Mouse (Mus musculus): ENCODE data around the gene 4930412O13Rik. TPM values are rescaled to one million over a fixed set of nuclear protein-coding genes. Genes with fewer than 3 reads are reported as not detected.

4930412O13Rik gene
- total and polyA plus RNA-seq, 3 experiments = 0.28 TPM; not detected in 2

DNA sequence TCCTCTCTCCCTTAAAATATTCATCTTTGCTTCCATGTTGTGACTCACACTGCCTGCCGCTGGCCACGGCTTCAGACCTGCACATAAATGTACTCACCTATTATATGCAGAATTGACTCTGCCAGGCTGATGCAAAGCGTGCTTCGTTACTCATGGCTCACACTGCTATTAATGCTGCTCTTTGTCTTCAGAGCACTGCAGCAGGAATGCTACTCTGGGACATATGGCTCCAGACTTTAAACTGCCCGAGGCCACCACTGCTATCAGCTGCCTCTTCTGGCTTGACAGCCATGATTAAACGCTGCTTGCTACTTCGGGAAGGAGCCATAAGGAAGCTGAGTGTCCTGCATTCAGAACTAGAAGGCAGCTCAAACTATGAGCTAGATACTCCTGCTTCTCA, 45.9 kb upstream of the 4930412O13Rik start:
- no peaks in the 10 kb centered on the region for H3K4me1 ChIP-seq (ENCODE audit: control insufficient read depth in 1 of 2, insufficient read depth in 2 of 2, low read length in 2 of 2)
- DNase-seq (ENCODE audit: low read depth, low spot score) = no peak
- TF ChIP-seq NELFE (IDR thresholded peaks at IDR 0.05; ENCODE audit: low read depth, low read length) = no peak
- TF ChIP-seq SIN3A (IDR thresholded peaks at IDR 0.05; ENCODE audit: low read length) = no peak
- TF ChIP-seq JUND (IDR thresholded peaks at IDR 0.05; ENCODE audit: low read depth, low read length) = no peak
- TF ChIP-seq MYB (IDR thresholded peaks at IDR 0.05; ENCODE audit: low read depth, low read length) = no peak
- no peak for TF ChIP-seq CHD1 (IDR thresholded peaks at IDR 0.05; ENCODE audit: low read depth, low read length)
- no peak for TF ChIP-seq USF2 (IDR thresholded peaks at IDR 0.05; ENCODE audit: borderline replicate concordance in 1 of 2, insufficient read depth in 1 of 2, low read depth in 1 of 2, low read length in 2 of 2)
- no peak for TF ChIP-seq CHD2 (IDR thresholded peaks at IDR 0.05; ENCODE audit: low read length)
- TF ChIP-seq GATA1 (IDR thresholded peaks at IDR 0.05; ENCODE audit: low read depth, low read length) = no peak
- no peak for TF ChIP-seq POLR2AphosphoS5 (IDR thresholded peaks at IDR 0.05; ENCODE audit: borderline replicate concordance, low read depth, low read length)
- TF ChIP-seq ZNF384 (IDR thresholded peaks at IDR 0.05; ENCODE audit: low read depth, low read length) = no peak
- no peak for TF ChIP-seq TBP (IDR thresholded peaks at IDR 0.05; ENCODE audit: low read depth, low read length)
- TF ChIP-seq POLR2A (IDR thresholded peaks at IDR 0.05; ENCODE audit: control insufficient read depth in 1 of 2, insufficient read depth in 1 of 2, low read depth in 1 of 2, low read length in 2 of 2, poor library complexity in 1 of 2) = no peak
- TF ChIP-seq UBTF (IDR thresholded peaks at IDR 0.05; ENCODE audit: borderline replicate concordance, insufficient read depth, low read depth, low read length) = no peak
- TF ChIP-seq MYC (IDR thresholded peaks at IDR 0.05; ENCODE audit: low read depth, low read length) = no peak
- no peaks in the 10 kb centered on the region for H3K36me3 ChIP-seq (ENCODE audit: control insufficient read depth in 1 of 2, insufficient read depth in 2 of 2, low read length in 2 of 2)
- H3K27ac ChIP-seq (ENCODE audit: control insufficient read depth, low read depth, low read length) = no peak overlapping the region
- H3K9ac ChIP-seq (ENCODE audit: control insufficient read depth, low read depth, low read length, poor library complexity, severe bottlenecking) = no peak overlapping the region
- no peaks in the 10 kb centered on the region for H3K9me3 ChIP-seq (replicated peaks; ENCODE audit: insufficient read depth, low read length)
- no peaks in the 10 kb centered on the region for H3K79me2 ChIP-seq (ENCODE audit: control insufficient read depth, insufficient read depth, low read length, poor library complexity)
- H3K27me3 ChIP-seq (ENCODE audit: control insufficient read depth in 1 of 2, insufficient read depth in 2 of 2, low read length in 2 of 2) = no peaks in the 10 kb centered on the region; a peak in 1 of 4 replicates
- H3K4me3 ChIP-seq (ENCODE audit: control insufficient read depth in 1 of 2, insufficient read depth in 1 of 2, low read depth in 2 of 2, low read length in 2 of 2) = no peak overlapping the region

DNA sequence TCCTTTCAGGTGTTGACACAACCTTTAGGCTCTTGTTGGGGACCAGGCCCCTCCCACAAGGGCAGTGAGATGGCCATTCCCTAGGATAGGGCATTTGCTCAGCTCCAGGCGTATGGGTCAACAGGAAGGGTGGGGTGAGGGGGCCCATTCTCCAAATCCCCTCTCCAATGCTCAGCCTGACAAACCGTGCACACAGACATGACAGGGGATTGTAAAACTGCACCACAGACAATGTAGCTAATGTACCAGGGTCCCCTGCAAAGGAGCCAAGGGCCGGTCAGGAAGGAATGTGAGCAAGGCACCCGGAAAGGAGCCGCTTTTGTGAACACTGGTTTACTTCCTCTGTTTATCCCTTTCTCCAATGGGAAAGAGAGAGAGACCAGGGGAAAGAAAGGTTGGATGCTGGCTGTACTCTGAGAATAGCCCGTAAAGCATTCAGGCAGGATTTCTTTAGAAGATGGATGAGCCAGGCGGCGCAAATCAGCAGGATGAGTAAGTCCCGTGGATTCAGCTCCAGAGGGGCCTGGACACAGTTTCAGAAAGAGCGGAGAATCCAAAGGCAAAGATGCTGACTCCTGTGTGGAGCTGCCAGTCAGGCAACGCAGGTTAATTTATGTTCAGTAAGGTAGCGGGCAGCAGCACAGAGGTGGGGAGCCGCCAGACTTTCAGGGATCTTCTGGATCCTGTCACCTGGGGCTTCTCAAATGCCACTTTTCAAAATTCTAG, 28.0 kb upstream of the 4930412O13Rik start:
- Histone ChIP-seq H3K27ac (ENCODE audit: control insufficient read depth, low read depth, low read length) (no peak overlapping the region), H3K4me1 (ENCODE audit: control insufficient read depth in 1 of 2, insufficient read depth in 2 of 2, low read length in 2 of 2) (no peaks in the 10 kb centered on the region), H3K9me3 (replicated peaks; ENCODE audit: insufficient read depth, low read length) (no peaks in the 10 kb centered on the region), H3K79me2 (ENCODE audit: control insufficient read depth, insufficient read depth, low read length, poor library complexity) (no peaks in the 10 kb centered on the region), H3K36me3 (ENCODE audit: control insufficient read depth in 1 of 2, insufficient read depth in 2 of 2, low read length in 2 of 2) (no peaks in the 10 kb centered on the region), H3K9ac (ENCODE audit: control insufficient read depth, low read depth, low read length, poor library complexity, severe bottlenecking) (no peak overlapping the region), H3K4me3 (ENCODE audit: control insufficient read depth in 1 of 2, insufficient read depth in 1 of 2, low read depth in 2 of 2, low read length in 2 of 2) (no peak overlapping the region), H3K27me3 (ENCODE audit: control insufficient read depth in 1 of 2, insufficient read depth in 2 of 2, low read length in 2 of 2) (no peaks in the 10 kb centered on the region; a peak in 1 of 4 replicates)
- DNase-seq (ENCODE audit: low read depth, low spot score) = no peak
- TF ChIP-seq E2F4 (IDR thresholded peaks at IDR 0.05; ENCODE audit: borderline replicate concordance, low read depth, low read length) (no peak), MEF2A (IDR thresholded peaks at IDR 0.05; ENCODE audit: extremely low read depth, insufficient replicate concordance, low read depth, low read length, poor library complexity, severe bottlenecking) (no peak), BHLHE40 (IDR thresholded peaks at IDR 0.05; ENCODE audit: borderline replicate concordance, low read depth, low read length) (no peak), POLR2AphosphoS2 (IDR thresholded peaks at IDR 0.05; ENCODE audit: low read length) (no peak), CHD2 (IDR thresholded peaks at IDR 0.05; ENCODE audit: low read length) (no peak), MYC (IDR thresholded peaks at IDR 0.05; ENCODE audit: low read depth, low read length) (no peak), ZNF384 (IDR thresholded peaks at IDR 0.05; ENCODE audit: low read depth, low read length) (no peak), RAD21 (IDR thresholded peaks at IDR 0.05; ENCODE audit: low read depth, low read length) (no peak), CHD1 (IDR thresholded peaks at IDR 0.05; ENCODE audit: low read depth, low read length) (no peak), POLR2A (IDR thresholded peaks at IDR 0.05; ENCODE audit: control insufficient read depth in 1 of 2, insufficient read depth in 1 of 2, low read depth in 1 of 2, low read length in 2 of 2, poor library complexity in 1 of 2) (no peak), NELFE (IDR thresholded peaks at IDR 0.05; ENCODE audit: low read depth, low read length) (no peak), SMC3 (IDR thresholded peaks at IDR 0.05; ENCODE audit: low read depth, low read length) (no peak), EP300 (IDR thresholded peaks at IDR 0.05; ENCODE audit: low read depth in 1 of 2, low read length in 2 of 2) (no peak), ZMIZ1 (IDR thresholded peaks at IDR 0.05; ENCODE audit: low read depth, low read length) (no peak), MXI1 (IDR thresholded peaks at IDR 0.05; ENCODE audit: low read depth, low read length) (no peak), CTCF (IDR thresholded peaks at IDR 0.05 in 2 of 3, conservative IDR thresholded peaks at IDR 0.05 in 1 of 3; ENCODE audit: control insufficient read depth in 1 of 3, insufficient read depth in 1 of 3, low read depth in 2 of 3, low read length in 3 of 3, poor library complexity in 1 of 3, severe bottlenecking in 1 of 3) (no peak), HCFC1 (IDR thresholded peaks at IDR 0.05; ENCODE audit: low read depth, low read length) (no peak)

Data from MEL (cell line).